Mouse (Mus musculus): ENCODE data around the gene Azi2.

Gene Azi2

DNA sequence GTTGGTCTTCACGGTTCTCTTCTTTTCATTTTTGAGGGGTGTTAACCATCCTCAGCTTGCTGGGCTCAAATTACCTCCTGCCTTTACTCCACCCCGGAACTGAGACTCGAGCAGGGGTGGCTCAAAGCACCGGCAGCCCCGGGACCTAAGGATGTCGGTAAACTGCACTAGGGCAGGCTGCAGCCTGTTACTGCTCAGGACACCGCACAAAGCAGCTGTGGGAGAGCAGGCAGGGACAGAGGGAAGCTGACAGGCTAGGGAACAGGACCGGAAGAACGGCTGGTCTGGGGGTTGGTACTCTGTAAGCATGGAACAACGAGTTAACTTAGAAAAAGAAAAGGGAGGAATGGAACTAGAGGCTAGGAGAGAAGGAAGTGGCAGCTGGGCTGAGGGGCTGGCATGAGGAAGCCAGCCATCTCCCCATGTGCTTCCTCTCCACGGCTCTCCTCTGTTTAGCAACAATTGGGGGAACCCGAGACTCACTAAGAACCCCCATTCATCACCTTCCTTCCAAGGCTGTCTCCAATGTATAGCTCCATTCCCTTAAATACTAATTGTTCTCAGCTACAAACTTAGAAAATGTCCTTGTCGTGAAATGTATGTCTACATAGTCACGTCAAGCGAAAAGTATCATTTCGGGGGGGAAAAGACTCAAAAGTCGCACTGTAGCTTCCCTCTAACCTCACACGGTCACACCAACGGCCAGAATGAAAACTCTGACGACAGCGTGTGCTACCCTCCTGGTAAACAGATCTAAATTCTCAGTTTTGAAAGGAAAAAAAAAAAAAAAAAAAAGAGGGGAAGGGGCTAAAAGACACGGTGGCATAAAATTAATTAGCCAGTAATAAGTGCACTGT is 42.5 kb downstream of the Azi2 start:
- in situ Hi-C loops (cut with MboI; ENCODE audit: low sequenced_read_pairs) = loop anchor here (10.0 kb wide), 1 partner anchor 412 kb away; no protein-coding TSS in a partner anchor

DNA sequence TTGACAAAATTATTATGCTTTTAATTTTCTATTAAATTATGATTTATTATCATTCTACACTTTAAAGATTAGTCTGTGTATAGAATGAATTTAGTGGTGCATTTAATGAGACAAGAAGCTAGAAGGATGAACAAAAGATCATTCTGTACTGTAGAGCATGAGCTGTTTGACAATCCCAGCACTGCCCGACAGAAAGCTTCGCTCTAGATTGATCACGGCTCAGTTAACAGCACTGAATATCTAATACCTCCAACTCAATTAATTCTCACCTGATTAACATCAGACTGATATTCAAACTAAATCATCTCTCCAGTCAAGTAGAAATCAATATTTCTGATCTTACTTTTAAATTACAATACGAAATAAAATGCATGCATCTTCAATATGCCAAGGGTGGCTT is 43.5 kb downstream of the Azi2 start:
- in situ Hi-C loops (cut with MboI; ENCODE audit: low sequenced_read_pairs) = loop anchor here (10.0 kb wide), 1 partner anchor 411 kb away; no protein-coding TSS in a partner anchor

DNA sequence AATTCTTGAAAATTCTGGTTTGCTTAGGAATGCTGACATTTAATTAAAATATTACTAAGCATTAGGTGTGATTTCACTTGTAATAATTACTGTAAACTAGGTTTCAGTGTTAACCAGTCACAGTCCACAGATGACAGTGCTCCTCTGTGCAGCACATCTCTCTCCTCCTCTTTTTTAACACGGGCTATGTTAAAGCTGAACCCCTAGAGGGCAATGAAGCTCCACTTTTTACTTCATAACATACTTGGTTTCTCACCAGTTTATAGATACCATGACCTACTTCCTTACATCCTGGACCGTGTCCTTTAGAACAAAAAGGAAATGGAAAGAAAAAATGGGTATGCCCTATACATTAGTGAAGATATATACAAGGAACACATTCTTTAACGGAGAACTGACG is 59.1 kb downstream of the Azi2 start:
- in situ Hi-C loops (cut with MboI; ENCODE audit: low sequenced_read_pairs) = no loop called here

DNA sequence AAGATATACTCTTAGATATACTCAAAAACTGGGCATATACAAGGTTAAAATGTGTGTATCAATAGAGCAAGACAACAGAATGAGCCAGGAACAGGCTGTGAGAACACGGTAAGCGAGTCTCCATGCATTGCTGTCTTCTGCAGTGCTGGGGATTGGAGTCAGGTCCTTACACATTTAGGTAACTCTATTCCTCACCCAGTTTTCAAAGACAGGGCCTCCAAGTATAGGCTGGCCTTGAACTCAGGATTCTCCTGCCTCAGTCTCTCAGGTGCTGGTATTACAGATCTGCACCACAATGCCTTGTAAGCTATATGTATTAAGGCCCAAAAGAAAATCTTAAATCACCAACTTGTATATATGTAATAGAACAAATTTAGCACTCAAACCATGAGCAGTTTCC is 60.2 kb downstream of the Azi2 start:
- in situ Hi-C loops (cut with MboI; ENCODE audit: low sequenced_read_pairs) = no loop called here

DNA sequence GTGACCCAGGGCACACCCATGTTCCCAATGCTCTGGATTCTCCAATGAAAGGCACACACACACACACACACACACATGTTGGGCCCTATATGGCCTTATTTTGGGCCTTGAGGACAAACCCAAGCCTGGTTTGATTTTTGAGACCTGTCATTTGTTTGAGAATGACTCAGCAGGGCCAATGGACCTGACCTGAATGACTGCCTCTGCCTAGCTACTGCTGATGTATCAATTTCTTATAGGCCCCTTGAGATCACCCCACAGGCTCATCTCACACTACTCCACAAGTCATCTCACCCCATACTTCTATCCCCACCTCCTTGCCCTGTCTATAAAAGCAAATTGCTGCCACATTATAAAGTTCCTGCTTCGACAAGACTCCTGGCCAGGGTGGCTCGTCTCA is 61.5 kb downstream of the Azi2 start:
- in situ Hi-C loops (cut with MboI; ENCODE audit: low sequenced_read_pairs) = no loop called here

DNA sequence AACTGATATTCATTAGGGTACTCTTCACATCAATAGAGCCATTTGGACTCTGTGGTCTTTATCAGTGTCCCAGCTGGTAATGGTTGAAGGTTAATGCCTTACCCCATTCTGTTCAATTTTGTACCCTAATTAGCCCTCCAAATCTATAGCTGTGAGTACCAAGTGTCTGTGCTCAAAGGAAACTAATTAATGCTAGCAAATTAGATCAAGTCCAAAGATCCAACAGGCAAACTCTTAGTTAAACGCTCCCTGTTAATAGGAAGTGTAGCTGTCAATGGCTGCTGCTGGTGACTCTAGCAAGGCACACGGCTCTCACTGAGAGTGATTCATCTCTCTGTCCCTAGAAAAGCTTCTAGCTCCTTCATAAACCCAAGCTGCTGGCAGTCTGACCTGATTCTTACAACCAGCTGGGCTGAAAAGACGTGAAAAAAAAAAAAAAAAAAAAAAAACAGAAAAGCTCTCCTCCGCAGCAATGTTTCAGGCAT is 68.3 kb downstream of the Azi2 start:
- in situ Hi-C loops (cut with MboI; ENCODE audit: low sequenced_read_pairs) = no loop called here

DNA sequence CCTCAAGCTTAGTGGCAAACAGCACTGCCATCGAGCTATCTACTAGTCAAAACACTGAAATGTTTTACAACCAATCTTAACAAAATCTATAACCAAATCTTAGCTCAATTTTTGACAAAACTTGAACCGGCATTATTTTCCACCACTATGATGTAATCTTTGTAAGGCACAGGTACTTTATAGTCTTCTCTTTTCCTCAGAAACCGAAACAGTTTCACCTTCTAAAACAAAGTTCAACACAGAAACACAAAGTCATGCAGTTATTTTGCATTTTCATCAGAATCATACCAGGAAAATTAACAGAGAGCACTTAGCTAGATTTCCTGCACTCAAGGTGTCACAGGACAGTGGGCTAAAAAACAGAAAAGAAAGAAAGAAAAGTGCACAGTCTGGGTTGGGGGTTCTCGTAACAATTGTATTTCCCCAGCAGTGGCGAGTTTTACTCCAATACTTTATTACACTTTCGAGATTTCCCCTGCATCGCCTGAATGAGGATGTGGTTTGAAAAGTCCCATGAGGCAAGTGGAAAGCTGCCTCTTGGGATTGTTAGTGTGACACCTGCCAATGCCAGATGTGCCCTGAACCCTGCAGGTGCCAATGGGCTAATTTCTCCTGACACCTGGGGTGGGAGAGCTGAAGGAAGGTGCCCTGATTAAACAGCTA is 69.5 kb downstream of the Azi2 start:
- in situ Hi-C loops (cut with MboI; ENCODE audit: low sequenced_read_pairs) = no loop called here

DNA sequence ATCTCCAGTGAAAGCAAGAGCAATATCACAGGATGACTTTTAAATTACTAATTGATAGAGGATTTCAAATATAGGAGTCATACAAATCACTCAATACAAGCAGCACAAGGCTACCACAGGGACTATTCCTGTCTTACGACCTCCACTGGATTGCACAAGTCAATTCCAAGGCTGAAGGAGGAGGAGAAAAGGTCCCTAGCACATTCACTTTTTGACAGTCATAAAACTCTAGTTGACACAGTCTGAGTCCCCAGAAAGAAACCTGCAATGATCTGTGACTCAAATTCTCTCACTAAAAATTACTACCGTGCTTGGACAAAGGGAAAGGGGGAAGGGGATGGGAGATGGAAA is 70.0 kb downstream of the Azi2 start:
- in situ Hi-C loops (cut with MboI; ENCODE audit: low sequenced_read_pairs) = no loop called here

All from CH12F3 (cell line).